Mouse (Mus musculus) gastrocnemius, adult 18-20 months (tissue): Measurements from ENCODE around the gene Tmem120b. TPM values are rescaled to one million over a fixed set of nuclear protein-coding genes. Genes with fewer than 3 reads are reported as not detected.

Experiments
- DNase-seq: peaks from one replicate; pipeline ENCODE4 v3.0.0; 2021; ENCODE audit warnings: low spot score
- total RNA-seq, 2 experiments: library from RNA; stranded (reverse); gene quantifications; 2 replicates each; pipeline ENCODE4 v1.2.3; 2021

Tmem120b gene
- total RNA-seq, 2 experiments from 2014 or later = 16.8 to 19.6 TPM

DNA sequence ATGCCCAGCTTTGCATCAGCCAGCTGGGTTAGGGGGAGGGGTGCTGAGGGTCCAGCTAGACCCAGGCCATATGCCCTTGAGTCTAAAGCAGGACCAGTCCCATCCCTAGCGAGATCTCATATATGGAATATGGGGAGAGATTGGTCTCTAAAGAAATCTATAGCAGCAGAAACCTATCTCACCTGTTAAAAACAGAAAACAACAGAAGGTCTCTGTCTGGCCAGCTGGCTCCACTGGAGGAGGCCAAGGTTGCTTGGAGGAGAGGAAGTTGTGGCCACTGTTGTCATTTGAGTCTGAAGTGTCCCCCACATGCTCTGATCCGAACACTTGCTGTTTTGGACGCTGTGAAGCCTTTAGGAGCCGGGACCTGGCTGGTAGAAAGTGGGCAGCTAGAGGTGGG is 20.6 kb downstream of the Tmem120b start:
- DNase-seq = no peak

DNA sequence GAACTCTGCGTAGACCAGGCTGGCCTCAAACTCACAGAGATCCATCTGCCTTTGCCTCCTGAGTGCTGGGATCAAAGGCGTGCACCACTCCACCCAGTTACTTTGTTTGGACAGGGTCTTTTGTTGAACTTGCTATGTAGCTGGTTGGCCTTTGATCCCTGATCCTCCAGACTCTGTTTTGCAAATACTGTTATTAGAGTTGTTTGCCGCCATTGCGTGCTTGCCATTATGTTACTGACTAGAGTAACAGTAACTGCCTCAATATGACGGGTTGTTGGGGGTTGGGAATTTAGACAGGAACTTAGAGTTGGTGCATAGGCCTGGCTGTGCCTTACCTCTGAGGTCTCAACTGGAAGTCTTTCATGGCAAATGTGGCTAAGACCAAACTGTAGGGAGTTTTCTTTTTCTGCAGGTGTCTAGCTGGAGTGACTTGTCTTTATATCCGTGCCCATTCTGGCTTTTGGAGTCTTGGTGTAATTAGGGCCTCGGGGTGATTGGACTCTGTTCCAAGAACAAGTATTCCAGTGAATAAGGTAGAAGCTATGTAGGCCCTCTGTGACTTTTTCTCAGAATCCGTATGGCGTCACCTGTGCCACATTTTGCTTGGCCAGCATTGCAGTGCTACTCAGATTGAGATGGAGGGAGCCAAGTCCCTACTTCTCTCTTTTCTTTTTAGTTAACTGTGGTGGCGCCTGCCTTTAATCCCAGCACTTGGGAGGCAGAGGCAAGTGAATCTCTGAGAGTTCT is 22.5 kb downstream of the Tmem120b start:
- no peak for DNase-seq

DNA sequence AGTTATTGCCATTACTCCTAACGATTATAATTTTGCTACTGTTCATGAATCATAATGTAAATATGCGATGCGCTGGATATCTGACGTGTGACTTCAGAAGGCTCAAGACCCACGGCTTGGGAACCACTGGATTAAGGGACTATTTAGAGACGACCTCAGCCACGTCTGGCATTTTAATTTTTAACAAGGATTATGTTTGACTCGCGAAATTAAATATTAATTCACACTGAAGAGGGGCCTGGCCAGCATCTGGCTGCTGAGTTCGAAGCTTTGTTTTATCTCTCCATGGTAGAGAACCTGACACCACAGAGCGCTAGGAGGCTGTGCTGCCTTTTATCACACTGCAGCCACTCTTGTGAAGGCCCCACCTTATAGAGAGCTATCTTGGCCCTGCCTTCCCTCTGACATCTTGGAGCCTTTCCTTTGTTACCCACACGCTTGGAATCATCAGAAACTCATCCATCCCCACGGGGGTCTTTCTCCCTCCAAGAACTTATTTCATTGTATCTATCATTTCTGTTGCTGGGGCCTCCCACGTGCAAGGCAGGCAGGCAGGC is 24.9 kb downstream of the Tmem120b start:
- no peak for DNase-seq

DNA sequence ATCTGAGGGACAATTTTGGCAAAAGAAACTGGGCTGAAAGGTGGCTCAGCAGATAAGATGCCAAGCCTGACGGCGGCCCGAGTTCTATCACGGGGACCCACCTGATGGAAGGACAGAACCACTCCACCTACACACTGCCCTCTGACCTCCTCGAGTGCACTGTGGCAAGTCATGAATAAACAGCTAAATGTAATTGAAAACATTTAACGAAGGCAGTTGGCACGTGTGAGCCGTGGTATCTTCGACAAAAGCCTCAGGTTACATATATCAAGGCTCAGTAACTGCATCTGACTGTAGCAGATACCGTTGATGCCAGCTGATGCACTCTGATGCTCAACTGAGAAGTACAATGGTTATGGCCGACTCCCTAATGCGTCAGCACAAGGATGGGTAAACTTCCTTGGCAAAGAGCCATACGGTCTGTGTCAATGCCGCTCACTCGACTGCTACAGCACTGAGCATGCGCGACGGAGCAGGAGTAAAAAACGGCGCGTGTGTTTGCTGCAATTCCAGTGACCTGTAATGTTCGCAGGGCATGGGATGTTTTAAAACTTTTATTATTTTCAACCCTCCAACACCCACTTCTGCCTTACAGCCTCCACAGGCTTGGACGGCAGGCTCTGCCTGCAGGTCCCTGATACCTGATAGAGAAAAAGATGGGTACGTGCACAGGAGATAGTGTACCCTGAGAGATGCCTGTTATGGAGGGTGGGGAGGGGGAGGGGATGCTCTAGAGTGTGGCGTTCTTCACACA is 26.2 kb downstream of the Tmem120b start:
- DNase-seq = no peak

DNA sequence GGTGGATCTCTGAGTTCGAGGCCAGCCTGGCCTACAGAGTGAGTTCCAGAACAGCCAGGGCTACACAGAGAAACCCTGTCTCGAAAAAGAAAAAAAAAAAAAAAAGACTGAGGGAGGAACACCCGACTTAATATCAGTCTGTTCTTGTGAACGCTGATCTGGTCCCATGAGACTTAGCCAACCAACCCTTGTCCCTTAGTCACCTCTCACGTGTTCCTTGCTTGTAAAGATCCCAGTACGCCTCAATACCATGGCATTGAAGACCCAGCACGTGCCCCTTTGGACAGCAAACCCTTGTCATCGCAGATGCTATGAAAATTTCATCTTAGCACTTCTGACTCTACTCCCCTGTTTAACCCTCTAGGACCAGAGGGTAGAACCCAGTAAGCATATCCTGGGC is 28.1 kb downstream of the Tmem120b start:
- no peak for DNase-seq

DNA sequence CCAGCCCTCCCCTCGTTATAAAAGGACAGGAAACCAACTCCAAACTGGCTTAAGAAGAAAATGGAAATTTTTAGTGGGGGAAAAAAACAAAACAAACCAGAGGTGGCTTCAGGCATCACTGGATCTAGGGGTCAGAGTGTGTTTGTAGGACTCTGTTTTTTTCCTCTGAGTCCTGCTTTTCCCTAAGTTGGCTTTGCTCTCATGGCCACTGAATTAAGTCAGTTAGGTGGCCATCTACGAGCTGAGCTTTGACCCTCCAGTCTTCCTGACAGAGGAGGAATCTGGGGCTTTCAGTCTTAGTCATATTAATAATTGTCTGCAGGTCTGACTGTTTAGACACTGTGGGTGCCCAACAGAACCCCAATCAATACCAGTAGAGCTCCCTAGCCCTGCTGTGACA is 30.3 kb downstream of the Tmem120b start:
- DNase-seq = no peak

DNA sequence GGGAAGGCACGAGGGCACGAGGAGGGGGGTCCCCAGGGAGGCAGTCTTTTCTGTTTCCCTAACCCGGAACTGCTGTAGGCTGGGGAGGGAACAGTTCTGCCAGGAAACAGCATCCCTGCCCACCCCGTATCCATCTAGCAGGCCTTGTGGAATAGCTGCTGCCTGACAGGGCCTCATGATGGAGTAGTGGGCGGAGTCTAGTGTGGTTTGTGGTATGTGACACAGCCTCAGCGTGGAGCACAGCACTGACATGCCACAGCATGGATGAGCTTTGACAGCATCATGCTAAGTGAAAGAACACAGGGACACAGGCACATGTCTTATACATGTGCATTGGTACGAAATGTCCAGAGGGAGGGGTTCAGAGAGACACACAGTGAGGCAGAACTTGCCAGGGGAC is 34.2 kb downstream of the Tmem120b start:
- DNase-seq = no peak

DNA sequence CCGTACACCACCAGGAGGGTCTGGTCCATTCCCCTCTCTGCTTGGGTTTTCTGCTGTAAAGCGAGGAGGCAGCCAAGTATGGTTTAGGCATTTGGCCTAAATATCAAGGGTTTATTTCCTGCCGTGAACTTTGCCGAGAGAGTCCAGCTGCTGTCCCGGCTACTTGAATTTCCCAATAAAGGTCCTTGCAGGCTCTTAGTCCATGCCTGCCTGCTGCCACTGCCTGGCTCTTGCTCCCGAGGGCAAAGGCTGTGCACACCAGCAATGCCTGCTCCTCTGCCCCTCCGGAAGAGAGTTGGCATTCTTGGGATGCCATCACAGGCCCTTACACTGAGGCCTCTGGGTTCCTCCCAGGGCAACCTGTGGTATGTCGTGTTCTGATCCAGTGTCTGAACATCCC is 35.3 kb downstream of the Tmem120b start:
- DNase-seq = peak; percentile 39

DNA sequence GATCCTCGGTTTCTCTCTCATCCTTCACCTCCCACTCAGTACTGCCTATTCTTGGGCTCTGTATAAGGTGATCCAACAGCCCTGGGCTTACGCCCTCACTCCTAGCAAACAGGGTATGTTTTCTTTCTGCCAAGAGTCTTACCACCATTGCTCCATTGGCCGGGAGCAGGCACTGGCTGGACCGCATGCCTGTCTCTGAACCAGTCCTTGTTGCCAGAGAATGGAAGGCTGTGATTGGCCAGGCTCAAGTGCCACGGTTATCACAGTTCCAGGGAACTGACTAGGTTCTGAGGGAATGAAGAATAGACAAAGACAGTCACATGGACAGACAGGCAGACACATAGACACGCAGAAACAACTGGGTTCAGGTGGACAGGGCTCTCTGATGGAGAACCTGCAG is 36.6 kb downstream of the Tmem120b start:
- DNase-seq = no peak

DNA sequence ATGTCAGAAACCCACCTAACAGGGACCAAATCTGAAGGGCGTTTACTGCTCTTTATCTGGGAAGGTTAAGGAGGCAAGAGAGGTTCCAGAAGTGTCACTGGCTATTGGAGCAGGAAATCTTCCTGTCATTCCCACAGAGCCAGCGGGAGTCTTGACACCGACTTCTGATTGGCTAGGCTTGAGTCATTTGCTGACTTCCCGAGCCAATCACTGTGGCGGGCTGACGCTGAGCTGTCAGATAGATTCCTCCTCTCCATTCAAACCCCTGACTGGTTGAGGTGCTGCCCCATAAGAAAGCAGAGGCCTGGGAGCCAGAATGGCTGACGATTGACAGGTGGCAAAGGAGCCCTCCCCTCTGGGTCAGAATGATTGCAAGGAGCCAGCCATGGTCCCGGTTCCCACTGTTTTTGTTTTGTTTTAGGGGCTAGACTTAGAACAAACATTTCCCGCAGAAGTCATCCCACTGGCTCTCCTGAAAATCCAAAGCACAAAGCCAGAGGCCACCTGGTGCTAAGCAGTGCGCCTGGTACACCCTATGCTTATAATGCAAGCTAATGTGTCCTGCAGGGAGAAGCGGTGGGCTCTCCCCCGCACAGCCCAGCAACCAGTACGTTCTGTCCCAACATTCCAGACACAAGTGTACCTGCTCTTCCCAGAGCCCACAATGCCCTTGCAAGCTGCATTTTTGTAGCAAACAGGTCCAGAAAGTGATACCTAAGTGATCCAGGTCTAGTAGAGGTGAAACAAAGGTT is 41.4 kb downstream of the Tmem120b start:
- no peak for DNase-seq

DNA sequence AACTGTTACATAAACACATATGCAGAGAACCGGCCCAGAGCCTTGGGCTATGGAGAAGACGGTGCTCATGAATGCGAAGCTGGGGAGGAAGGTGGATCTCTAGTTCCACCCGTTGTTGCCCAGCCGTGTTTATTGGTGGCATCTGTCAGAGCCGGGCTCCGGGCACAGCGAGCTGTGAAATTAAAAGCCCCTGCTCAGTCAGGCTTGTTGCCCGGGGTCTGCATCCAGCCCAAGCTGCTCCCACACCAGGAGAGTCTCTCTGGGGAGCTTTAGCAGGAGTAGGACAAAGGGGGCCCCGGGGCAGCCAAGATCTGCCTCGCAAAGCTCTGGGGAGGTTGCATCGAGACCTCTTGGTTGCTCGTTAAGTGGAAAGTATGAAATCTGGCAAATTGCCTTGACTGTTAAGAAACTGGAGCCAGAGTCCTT is 42.1 kb downstream of the Tmem120b start:
- DNase-seq = no peak

DNA sequence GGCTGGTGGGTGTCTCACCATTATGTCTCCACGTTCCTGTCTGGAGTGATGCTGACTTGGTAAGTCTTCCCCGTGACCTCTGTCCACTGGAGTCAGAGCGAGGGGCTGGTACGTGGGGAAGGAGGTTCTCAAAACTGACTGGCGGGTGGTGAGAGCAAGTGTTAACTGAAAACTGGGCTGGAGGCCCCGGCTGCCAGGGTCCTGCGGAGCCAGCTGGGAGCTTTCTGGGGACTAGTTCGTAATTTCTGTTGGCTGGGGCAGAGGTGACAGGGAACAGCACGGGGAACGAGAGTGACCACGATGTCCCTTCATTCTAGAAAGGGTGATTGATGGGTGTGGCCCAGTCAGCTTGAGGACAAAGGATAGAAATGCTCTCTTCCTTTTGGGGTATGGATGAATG is 45.9 kb downstream of the Tmem120b start:
- DNase-seq = no peak

DNA sequence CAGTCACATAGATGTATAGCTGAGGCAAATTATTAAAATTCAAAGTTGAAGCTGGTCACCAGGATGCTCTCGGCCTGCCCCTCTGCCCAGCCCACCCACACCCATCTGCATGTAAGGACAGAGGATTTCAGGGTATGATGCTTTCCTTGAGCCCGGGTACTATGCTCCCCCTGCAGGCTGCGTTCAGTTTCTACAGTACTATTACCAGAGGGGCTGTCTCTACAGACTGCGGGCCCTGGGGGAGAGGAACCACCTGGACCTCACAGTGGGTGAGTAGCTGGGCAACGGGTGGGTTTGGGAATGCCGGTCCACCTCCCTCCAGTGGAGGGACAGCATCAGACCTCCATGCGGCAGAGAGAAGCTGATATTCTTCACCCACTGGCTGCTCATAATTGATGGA is 46.7 kb downstream of the Tmem120b start:
- DNase-seq = no peak

DNA sequence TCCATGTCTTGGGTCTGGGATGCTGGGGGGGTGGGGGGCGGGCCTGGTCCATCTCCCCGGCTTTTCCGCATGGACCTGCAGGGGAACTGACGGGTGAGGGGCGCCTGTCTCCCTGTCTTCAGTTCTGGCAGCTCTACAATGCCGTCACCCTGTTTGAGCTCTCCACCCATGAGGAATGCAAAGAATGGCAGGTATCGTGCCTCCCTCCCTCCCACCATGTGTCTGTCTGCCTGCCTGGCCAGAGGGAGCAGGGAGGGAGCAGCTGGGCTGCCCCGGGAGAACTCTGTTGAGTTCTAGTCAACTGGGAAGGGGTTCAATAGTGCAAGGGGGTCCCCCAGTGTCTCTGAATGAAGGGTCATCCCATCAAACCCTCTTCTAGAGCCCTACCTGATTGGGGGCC is 47.9 kb downstream of the Tmem120b start:
- no peak for DNase-seq

DNA sequence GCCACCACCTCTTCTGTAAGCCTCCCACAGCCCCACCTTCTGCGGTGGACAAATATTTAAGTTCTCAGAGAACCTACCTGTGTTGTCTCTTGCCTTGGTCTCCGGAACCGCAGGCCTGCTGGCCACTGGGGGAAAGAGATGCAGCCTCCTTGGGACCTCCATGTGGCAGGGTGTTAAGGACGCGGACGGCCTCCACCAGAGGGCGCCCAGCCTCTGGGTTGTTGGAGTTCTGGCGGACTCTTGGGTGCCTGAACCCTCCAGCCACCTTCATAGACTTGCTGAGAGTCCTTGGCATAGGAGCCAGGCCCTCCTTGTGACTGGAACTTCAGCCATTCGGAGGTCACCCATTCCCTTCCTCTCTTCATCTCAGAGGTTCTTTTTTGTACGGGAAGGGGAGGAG is 49.0 kb downstream of the Tmem120b start:
- peak; percentile 74 for DNase-seq

DNA sequence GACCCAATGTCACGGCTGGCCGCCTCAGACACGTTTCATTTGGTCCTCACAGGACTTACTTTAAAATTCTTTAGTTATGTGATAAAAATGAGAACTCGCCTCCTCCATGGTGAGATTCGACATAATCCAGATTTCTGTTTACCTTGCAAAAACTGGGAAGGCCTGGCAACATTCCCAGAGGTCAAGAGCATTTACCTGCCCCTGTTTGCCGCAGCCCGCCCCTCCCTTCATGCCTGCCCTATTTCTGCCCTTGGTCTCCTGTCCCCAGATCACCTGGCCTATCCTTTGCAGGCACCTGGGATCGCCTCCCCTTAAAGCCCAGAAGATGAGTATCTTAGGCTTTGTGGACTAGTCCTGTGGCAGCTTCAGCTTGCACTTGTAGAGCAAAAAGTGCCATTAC is 49.6 kb downstream of the Tmem120b start:
- DNase-seq = no peak

DNA sequence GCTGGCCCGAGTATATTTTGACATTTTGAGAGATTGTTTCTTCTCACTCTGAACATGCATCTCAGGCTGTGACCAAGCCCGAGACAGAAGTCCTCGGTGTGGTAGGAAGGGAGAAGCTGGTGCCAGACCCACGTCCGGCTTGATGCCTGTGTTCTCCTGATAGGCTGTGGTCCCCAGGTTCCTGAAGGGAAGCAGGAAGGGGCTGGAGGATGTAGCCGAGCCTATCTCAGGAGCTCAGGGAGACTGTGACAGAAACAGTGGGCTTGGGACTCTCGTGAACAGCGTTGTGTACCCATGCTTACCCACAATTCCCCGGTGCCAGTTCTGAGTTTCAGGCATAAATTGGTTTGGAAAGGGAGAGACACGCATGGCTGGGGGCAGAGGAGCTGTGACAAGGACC is 50.6 kb downstream of the Tmem120b start:
- no peak for DNase-seq

DNA sequence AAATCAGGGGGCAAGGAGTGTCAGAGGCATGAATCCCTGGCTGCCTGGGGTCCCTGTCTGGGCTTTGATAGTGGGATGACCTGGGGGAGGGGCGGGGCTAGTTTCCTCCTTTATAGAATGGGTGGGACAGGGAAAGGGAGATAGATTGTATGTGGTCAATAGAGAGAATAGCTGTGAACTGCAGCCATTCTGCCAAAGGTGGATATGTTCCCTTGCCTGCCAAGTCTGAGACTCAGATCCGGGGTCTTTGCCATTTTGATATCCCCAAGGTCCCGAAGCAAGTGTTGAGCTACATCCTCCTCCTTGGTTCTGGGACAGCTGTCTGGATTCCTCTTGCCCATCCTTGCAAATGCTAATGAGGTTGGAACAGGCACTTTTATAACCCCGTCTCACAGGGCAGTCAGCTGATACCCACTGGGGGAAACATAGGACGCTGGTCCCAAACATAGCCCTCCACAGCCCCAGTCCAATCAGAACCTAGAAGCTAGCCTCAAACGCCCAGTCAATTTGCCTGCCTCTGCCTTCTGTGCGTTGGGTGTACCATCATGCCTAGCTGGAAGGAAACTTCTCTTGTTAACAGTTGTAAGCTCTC is 52.5 kb downstream of the Tmem120b start:
- DNase-seq = no peak

DNA sequence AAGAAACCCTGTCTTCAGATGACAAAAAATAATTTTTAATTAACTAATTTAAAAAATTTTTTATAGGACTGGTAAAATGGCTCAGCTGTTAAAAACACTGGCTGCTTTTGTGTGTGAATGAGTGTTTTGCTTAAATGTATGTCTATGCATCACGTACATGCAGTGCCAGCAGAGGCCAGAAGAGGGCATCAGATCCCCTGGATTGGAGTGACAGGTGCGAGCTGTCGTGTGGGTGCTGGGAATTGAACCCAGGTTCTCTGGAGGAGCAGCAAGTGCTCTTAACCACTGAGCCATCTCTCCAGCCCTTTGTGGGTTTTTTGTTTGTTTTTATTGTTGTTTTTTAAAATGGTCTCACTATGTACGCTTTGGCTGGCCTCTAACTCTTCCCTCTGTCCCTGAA is 54.0 kb downstream of the Tmem120b start:
- DNase-seq = no peak

DNA sequence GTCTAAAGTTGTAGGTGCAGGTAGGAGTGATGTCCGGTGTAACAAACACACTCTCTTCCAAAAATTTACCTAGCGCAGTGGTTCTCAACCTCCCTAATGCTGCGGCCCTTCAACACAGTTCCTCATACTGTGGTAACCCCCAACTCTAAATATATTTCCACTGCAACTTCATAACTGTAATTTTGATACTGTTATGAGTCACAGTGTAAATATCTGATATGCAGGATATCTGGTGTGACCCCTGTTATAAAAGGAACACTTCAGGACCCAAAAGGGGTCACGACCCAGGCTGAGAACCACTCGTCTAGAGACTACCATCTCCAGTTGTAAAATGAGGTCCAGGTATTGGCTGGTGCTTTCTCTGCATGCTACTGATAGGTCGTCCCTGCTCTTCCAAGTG is 56.9 kb downstream of the Tmem120b start:
- no peak for DNase-seq

DNA sequence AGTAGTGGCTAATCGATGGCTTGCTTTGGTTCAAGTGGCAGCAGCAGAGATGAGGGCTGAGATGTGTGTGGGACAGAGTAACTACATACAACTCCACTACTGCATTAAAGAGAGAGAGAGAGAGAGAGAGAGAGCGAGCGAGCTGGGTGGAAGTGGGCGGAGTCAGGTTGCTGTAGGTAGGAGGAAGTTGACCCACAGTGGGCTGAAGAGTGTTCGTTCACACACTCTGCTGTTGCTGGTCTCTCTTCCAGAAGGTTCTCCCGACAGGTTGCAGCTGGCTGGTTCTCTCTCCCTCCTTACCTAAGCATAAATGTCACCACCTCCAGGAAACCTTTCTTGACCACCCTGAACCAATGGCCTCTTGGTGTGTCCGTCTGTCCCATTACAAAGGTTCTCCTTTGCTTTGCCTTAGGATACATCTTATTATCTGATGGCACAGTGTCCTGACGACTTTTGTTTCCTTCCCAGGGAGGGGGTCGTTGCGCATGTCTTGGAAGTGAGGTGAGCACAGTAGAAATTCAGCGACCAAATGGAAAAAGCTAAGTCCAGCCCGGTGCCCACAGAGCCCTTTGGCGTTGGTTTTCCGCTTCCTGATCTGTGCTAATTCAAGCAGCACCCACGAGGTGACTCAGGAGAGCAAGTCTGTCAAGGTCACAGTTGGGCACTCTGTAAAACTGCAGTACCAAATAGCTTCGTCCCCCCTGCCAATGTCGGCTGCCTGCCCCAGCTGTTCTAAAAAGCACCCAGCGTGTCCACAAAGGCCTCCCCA is 57.6 kb downstream of the Tmem120b start:
- peak; percentile 50 for DNase-seq
